Mouse (Mus musculus) MEL (cell line): ENCODE results near the gene Sh3gl3. TPM values are rescaled to one million over a fixed set of nuclear protein-coding genes. Genes with fewer than 3 reads are reported as not detected.

Source experiments
- DNase-seq: peaks from one replicate; pipeline ENCODE4 v3.0.0; 2011; ENCODE audit warnings: low read depth, low spot score
- H3K27ac ChIP-seq: 2 replicates; pipeline ENCODE4 v1.5.1; 2012; ENCODE audit warnings: low read depth, mild to moderate bottlenecking, control low read depth, low read length, moderate library complexity; ENCODE audit not compliant: control insufficient read depth
- H3K27me3 ChIP-seq, 2 experiments: fragments of 150-350 bp in 1 of 2; sonication (generic) in 1 of 2; 2 replicates each; pipeline ENCODE4 v1.6.1; 2012; ENCODE audit warnings: low read length in 2 of 2, mild to moderate bottlenecking in 2 of 2, improper control_type of control experiment in 1 of 2, moderate library complexity in 1 of 2; ENCODE audit not compliant: insufficient read depth in 2 of 2, control insufficient read depth in 1 of 2
- H3K36me3 ChIP-seq, 2 experiments: 2 replicates each; pipeline ENCODE4 v1.6.1; 2012 to 2014; ENCODE audit warnings: low read length in 2 of 2, improper control_type of control experiment in 1 of 2, inconsistent platforms in 1 of 2, mild to moderate bottlenecking in 1 of 2; ENCODE audit not compliant: insufficient read depth in 2 of 2, control insufficient read depth in 1 of 2
- H3K4me1 ChIP-seq, 2 experiments: fragments of 150-350 bp in 1 of 2; sonication (generic) in 1 of 2; 2 replicates each; pipeline ENCODE4 v1.6.1; 2012; ENCODE audit warnings: low read length in 2 of 2, improper control_type of control experiment in 1 of 2, mild to moderate bottlenecking in 1 of 2; ENCODE audit not compliant: insufficient read depth in 2 of 2, control insufficient read depth in 1 of 2
- H3K4me3 ChIP-seq, 2 experiments: fragments of 150-350 bp in 1 of 2; sonication (generic) in 1 of 2; 2 replicates each; pipeline ENCODE4 v1.5.1; 2012; ENCODE audit warnings: low read depth in 2 of 2, low read length in 2 of 2, mild to moderate bottlenecking in 2 of 2, moderate library complexity in 2 of 2, control low read depth in 1 of 2, improper control_type of control experiment in 1 of 2; ENCODE audit not compliant: control insufficient read depth in 1 of 2, insufficient read depth in 1 of 2
- H3K79me2 ChIP-seq: 2 replicates; pipeline ENCODE4 v1.6.1; 2012; ENCODE audit warnings: mild to moderate bottlenecking, low read length, moderate library complexity; ENCODE audit not compliant: control insufficient read depth, poor library complexity, insufficient read depth
- H3K9ac ChIP-seq: 2 replicates; pipeline ENCODE4 v1.6.1; 2012; ENCODE audit warnings: low read depth, mild to moderate bottlenecking, control low read depth, low read length, moderate library complexity; ENCODE audit not compliant: control insufficient read depth, poor library complexity, severe bottlenecking
- H3K9me3 ChIP-seq: fragments of 150-350 bp; sonication (generic); replicated peaks from 2 replicates; pipeline ENCODE4 v1.6.1; 2012; ENCODE audit warnings: mild to moderate bottlenecking, low read length, improper control_type of control experiment, moderate library complexity; ENCODE audit not compliant: insufficient read depth
- BHLHE40 ChIP-seq: IDR thresholded peaks from 2 replicates; pipeline ENCODE4 v1.6.1; 2012; ENCODE audit warnings: low read depth, mild to moderate bottlenecking, inconsistent platforms, low read length, improper control_type of control experiment, borderline replicate concordance
- CHD2 ChIP-seq: IDR thresholded peaks from 2 replicates; pipeline ENCODE4 v1.6.1; 2011; ENCODE audit warnings: low read length, improper control_type of control experiment
- CTCF ChIP-seq, 3 experiments: IDR thresholded peaks in 2 of 3; conservative IDR thresholded peaks in 1 of 3; 2 replicates each; pipeline ENCODE4 v1.5.1; 2011 to 2012; ENCODE audit warnings: low read length in 3 of 3, low read depth in 2 of 3, mild to moderate bottlenecking in 2 of 3, improper control_type of control experiment in 1 of 3, inconsistent platforms in 1 of 3, mixed read lengths in 1 of 3, moderate library complexity in 1 of 3; ENCODE audit not compliant: control insufficient read depth in 1 of 3, insufficient read depth in 1 of 3, poor library complexity in 1 of 3, severe bottlenecking in 1 of 3
- ELF1 ChIP-seq: IDR thresholded peaks from 2 replicates; pipeline ENCODE4 v1.6.1; 2014; ENCODE audit warnings: low read depth, mild to moderate bottlenecking, inconsistent platforms, low read length, improper control_type of control experiment, moderate library complexity
- EP300 ChIP-seq, 2 experiments: IDR thresholded peaks; 2 replicates each; pipeline ENCODE4 v1.6.1; 2011; ENCODE audit warnings: improper control_type of control experiment in 2 of 2, low read length in 2 of 2, low read depth in 1 of 2, mild to moderate bottlenecking in 1 of 2
- GATA1 ChIP-seq: IDR thresholded peaks from 2 replicates; pipeline ENCODE4 v1.6.1; 2011; ENCODE audit warnings: low read depth, low read length, improper control_type of control experiment
- HCFC1 ChIP-seq: IDR thresholded peaks from 2 replicates; pipeline ENCODE4 v1.6.1; 2012; ENCODE audit warnings: low read depth, mild to moderate bottlenecking, inconsistent platforms, low read length, improper control_type of control experiment, moderate library complexity
- JUND ChIP-seq: IDR thresholded peaks from 2 replicates; pipeline ENCODE4 v1.6.1; 2011; ENCODE audit warnings: low read depth, mild to moderate bottlenecking, improper control_type of control experiment, low read length
- KAT2A ChIP-seq: conservative IDR thresholded peaks from 2 replicates; pipeline ENCODE4 v1.6.1; 2012; ENCODE audit warnings: low read depth, low read length, improper control_type of control experiment, inconsistent platforms
- MAFK ChIP-seq: IDR thresholded peaks from 2 replicates; pipeline ENCODE4 v1.6.1; 2011; ENCODE audit warnings: low read depth, mild to moderate bottlenecking, low read length, improper control_type of control experiment, borderline replicate concordance
- MAZ ChIP-seq: IDR thresholded peaks from 2 replicates; pipeline ENCODE4 v1.6.1; 2012; ENCODE audit warnings: low read depth, mild to moderate bottlenecking, inconsistent platforms, low read length, improper control_type of control experiment
- MEF2A ChIP-seq: IDR thresholded peaks from 2 replicates; pipeline ENCODE4 v1.6.1; 2014; ENCODE audit warnings: low read depth, mild to moderate bottlenecking, inconsistent platforms, low read length, improper control_type of control experiment; ENCODE audit not compliant: poor library complexity, insufficient replicate concordance, severe bottlenecking; ENCODE audit errors: extremely low read depth
- MYC ChIP-seq: IDR thresholded peaks from 2 replicates; pipeline ENCODE4 v1.6.1; 2011; ENCODE audit warnings: low read depth, mild to moderate bottlenecking, low read length, improper control_type of control experiment, moderate library complexity
- NELFE ChIP-seq: IDR thresholded peaks from 2 replicates; pipeline ENCODE4 v1.6.1; 2011; ENCODE audit warnings: low read depth, low read length, improper control_type of control experiment
- POLR2A ChIP-seq, 2 experiments: IDR thresholded peaks; 2 replicates each; pipeline ENCODE4 v1.6.1; 2011 to 2012; ENCODE audit warnings: low read length in 2 of 2, mild to moderate bottlenecking in 2 of 2, control low read depth in 1 of 2, improper control_type of control experiment in 1 of 2, low read depth in 1 of 2, moderate library complexity in 1 of 2; ENCODE audit not compliant: control insufficient read depth in 1 of 2, insufficient read depth in 1 of 2, poor library complexity in 1 of 2
- POLR2AphosphoS2 ChIP-seq: IDR thresholded peaks from 2 replicates; pipeline ENCODE4 v1.6.1; 2011; ENCODE audit warnings: low read length, improper control_type of control experiment
- RAD21 ChIP-seq: IDR thresholded peaks from 2 replicates; pipeline ENCODE4 v1.6.1; 2011; ENCODE audit warnings: mild to moderate bottlenecking, low read depth, low read length, improper control_type of control experiment
- RCOR1 ChIP-seq: IDR thresholded peaks from 2 replicates; pipeline ENCODE4 v1.6.1; 2012; ENCODE audit warnings: low read depth, mild to moderate bottlenecking, inconsistent platforms, low read length, improper control_type of control experiment
- SMC3 ChIP-seq: IDR thresholded peaks from 2 replicates; pipeline ENCODE4 v1.6.1; 2011; ENCODE audit warnings: low read depth, low read length, improper control_type of control experiment
- TBP ChIP-seq: IDR thresholded peaks from 2 replicates; pipeline ENCODE4 v1.8.0; 2011; ENCODE audit warnings: low read depth, low read length, improper control_type of control experiment
- UBTF ChIP-seq: IDR thresholded peaks from 2 replicates; pipeline ENCODE4 v1.6.1; 2012; ENCODE audit warnings: low read depth, mild to moderate bottlenecking, inconsistent platforms, low read length, improper control_type of control experiment, moderate library complexity, borderline replicate concordance; ENCODE audit not compliant: insufficient read depth
- USF1 ChIP-seq: IDR thresholded peaks from 2 replicates; pipeline ENCODE4 v1.6.1; 2014; ENCODE audit warnings: low read depth, mild to moderate bottlenecking, inconsistent platforms, low read length, improper control_type of control experiment, moderate library complexity
- USF2 ChIP-seq, 2 experiments: IDR thresholded peaks; 2 replicates each; pipeline ENCODE4 v1.6.1; 2011 to 2012; ENCODE audit warnings: improper control_type of control experiment in 2 of 2, low read length in 2 of 2, borderline replicate concordance in 1 of 2, inconsistent platforms in 1 of 2, low read depth in 1 of 2, mild to moderate bottlenecking in 1 of 2; ENCODE audit not compliant: insufficient read depth in 1 of 2
- ZMIZ1 ChIP-seq: IDR thresholded peaks from 2 replicates; pipeline ENCODE4 v1.6.1; 2012; ENCODE audit warnings: low read depth, mild to moderate bottlenecking, inconsistent platforms, low read length, improper control_type of control experiment, moderate library complexity
- ZNF384 ChIP-seq: IDR thresholded peaks from 2 replicates; pipeline ENCODE4 v1.6.1; 2012; ENCODE audit warnings: low read depth, mild to moderate bottlenecking, inconsistent platforms, low read length, improper control_type of control experiment
- polyA plus RNA-seq, 2 experiments: library from polyadenylated mRNA; stranded (reverse) in 1 of 2; unstranded in 1 of 2; fragments of >175 nt in 1 of 2; fragments of >200 nt in 1 of 2; gene quantifications; 2 replicates each; pipeline versions ENCODE4 v1.2.1 to v1.2.4; 2012; ENCODE audit warnings: low replicate concordance in 2 of 2, low read depth in 1 of 2; ENCODE audit not compliant: insufficient read length in 2 of 2, insufficient read depth in 1 of 2, missing spikeins in 1 of 2
- total RNA-seq: library from RNA; depleted of rRNA; stranded (reverse); fragments of 300-350 nt; gene quantifications from 2 replicates; pipeline ENCODE4 v1.2.3, GENCODE M21; 2012

Sh3gl3 gene
- total and polyA plus RNA-seq, 3 experiments = not detected

GRCm38 (mm10) chr7:82203111-82203510 is 29.5 kb downstream of the Sh3gl3 start:
- H3K9ac ChIP-seq = no peak overlapping the region
- H3K27ac ChIP-seq = no peak overlapping the region
- no peaks in the 10 kb centered on the region for H3K36me3 ChIP-seq
- DNase-seq = no peak
- H3K9me3 ChIP-seq = no peaks in the 10 kb centered on the region
- H3K4me1 ChIP-seq = no peaks in the 10 kb centered on the region
- TF ChIP-seq POLR2AphosphoS2 = no peak
- no peak for TF ChIP-seq TBP
- TF ChIP-seq USF1 = no peak
- TF ChIP-seq HCFC1 = no peak
- TF ChIP-seq ELF1 = no peak
- no peak for TF ChIP-seq USF2 (IDR thresholded peaks at IDR 0.05; ENCODE audit: borderline replicate concordance in 1 of 2, insufficient read depth in 1 of 2, low read depth in 1 of 2, low read length in 2 of 2)
- TF ChIP-seq POLR2A (IDR thresholded peaks at IDR 0.05; ENCODE audit: control insufficient read depth in 1 of 2, insufficient read depth in 1 of 2, low read depth in 1 of 2, low read length in 2 of 2, poor library complexity in 1 of 2) = no peak
- TF ChIP-seq KAT2A = no peak
- TF ChIP-seq EP300 (IDR thresholded peaks at IDR 0.05; ENCODE audit: low read depth in 1 of 2, low read length in 2 of 2) = no peak
- no peak for TF ChIP-seq ZNF384
- no peak for TF ChIP-seq CHD2
- TF ChIP-seq BHLHE40 = no peak
- no peak for TF ChIP-seq MYC
- no peak for TF ChIP-seq UBTF
- TF ChIP-seq, all 39 proteins: peak for 0
- Histone ChIP-seq H3K27me3 (no peaks in the 10 kb centered on the region), H3K4me3 (no peak overlapping the region), H3K79me2 (no peaks in the 10 kb centered on the region)

- no peaks in the 10 kb centered on the region for H3K36me3 ChIP-seq
Observed at GRCm38 (mm10) chr7:82204014-82204784, 30.6 kb downstream of the Sh3gl3 start.

More at GRCm38 (mm10) chr7:82204014-82204784, 30.6 kb downstream of the Sh3gl3 start:
- TF ChIP-seq CTCF (IDR thresholded peaks at IDR 0.05 in 2 of 3, conservative IDR thresholded peaks at IDR 0.05 in 1 of 3; ENCODE audit: control insufficient read depth in 1 of 3, insufficient read depth in 1 of 3, low read depth in 2 of 3, low read length in 3 of 3, poor library complexity in 1 of 3, severe bottlenecking in 1 of 3) (no peak), CHD2 (no peak), RAD21 (no peak), POLR2AphosphoS2 (no peak), UBTF (no peak), ELF1 (no peak), HCFC1 (no peak), ZMIZ1 (no peak), KAT2A (no peak), MAFK (no peak), JUND (no peak), MAZ (no peak), GATA1 (no peak), NELFE (no peak), USF2 (IDR thresholded peaks at IDR 0.05; ENCODE audit: borderline replicate concordance in 1 of 2, insufficient read depth in 1 of 2, low read depth in 1 of 2, low read length in 2 of 2) (no peak), SMC3 (no peak), MEF2A (no peak), POLR2A (IDR thresholded peaks at IDR 0.05; ENCODE audit: control insufficient read depth in 1 of 2, insufficient read depth in 1 of 2, low read depth in 1 of 2, low read length in 2 of 2, poor library complexity in 1 of 2) (no peak), USF1 (no peak), RCOR1 (no peak)
- H3K79me2 ChIP-seq = no peaks in the 10 kb centered on the region
- DNase-seq = no peak
- H3K4me3 ChIP-seq = no peak overlapping the region
- H3K4me1 ChIP-seq = no peaks in the 10 kb centered on the region
- H3K27ac ChIP-seq = no peak overlapping the region
- H3K27me3 ChIP-seq = no peaks in the 10 kb centered on the region
- H3K9me3 ChIP-seq = no peaks in the 10 kb centered on the region
- H3K9ac ChIP-seq = no peak overlapping the region
